In the genomic region with DNA sequence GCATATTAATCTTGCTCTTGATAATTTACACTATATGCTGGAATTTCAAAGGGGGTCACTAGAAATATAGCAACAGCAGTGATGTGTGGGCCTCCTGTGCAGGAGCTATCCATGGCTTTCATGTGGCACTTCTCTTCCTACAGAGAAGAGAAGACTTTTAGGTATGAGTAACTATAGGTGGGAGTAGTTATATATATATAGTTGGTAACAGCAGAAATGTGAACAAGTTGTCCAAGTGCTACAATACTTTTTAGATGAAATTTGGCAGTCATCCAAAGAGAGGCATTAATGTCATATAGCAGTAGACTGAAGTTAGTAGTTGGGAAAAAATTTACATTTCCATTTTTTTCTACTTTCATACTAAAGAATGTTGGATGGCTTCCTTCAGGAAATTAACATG, we compare ENCODE assay signal across 27 mouse cellular contexts.
DNase-seq lines count a peak whose midpoint lies in the region; ATAC-seq and TF ChIP-seq lines count a peak whose summit lies in the region.
"Had no signal": no experiment of that assay in that cellular context is flagged by ENCODE, and none has a peak within 500 bp of the region (broad histone marks: within the 10 kb centered on the region; RNA-seq: fewer than 3 reads in every experiment).

No protein-coding gene starts in this region.

- H3K9ac ChIP-seq in limb, embryonic 14.5 days (ENCODE audit: low read depth, low read length, severe bottlenecking): no peak overlapping the region
- H3K9ac ChIP-seq: embryonic facial prominence, embryonic 15.5 days; forebrain, postnatal 0 days; heart, embryonic 12.5 days; heart, embryonic 15.5 days; hindbrain, embryonic 13.5 days had no signal

- no peaks in the 10 kb centered on the region for H3K27me3 ChIP-seq in limb, embryonic 14.5 days (ENCODE audit: control insufficient read depth, insufficient read depth, low read length)
- H3K27me3 ChIP-seq in limb, embryonic 10.5 days (ENCODE audit: low read depth, poor library complexity, severe bottlenecking): no peaks in the 10 kb centered on the region
- H3K27me3 ChIP-seq: embryonic facial prominence, embryonic 15.5 days; heart, embryonic 12.5 days; heart, embryonic 15.5 days; hindbrain, embryonic 13.5 days had no signal

- H3K4me3 ChIP-seq in limb, embryonic 14.5 days (replicated peaks; ENCODE audit: low read length): no peak overlapping the region
- no peak overlapping the region for H3K4me3 ChIP-seq in limb, embryonic 10.5 days
- H3K4me3 ChIP-seq: embryonic facial prominence, embryonic 15.5 days; heart, embryonic 12.5 days; heart, embryonic 15.5 days; hindbrain, embryonic 10.5 days; hindbrain, embryonic 13.5 days had no signal

- peak; percentile 19 to 60 for DNase-seq in frontal cortex, adult 2 months (ENCODE audit: extremely low spot score in 1 of 2, low spot score in 1 of 2)
- DNase-seq in frontal cortex, postnatal 25 days (ENCODE audit: low spot score in 2 of 2): no peak
- DNase-seq in limb, embryonic 14.5 days (ENCODE audit: low spot score): peak; percentile 27
- DNase-seq in limb, embryonic 10.5 days (ENCODE audit: low spot score): no peak
- DNase-seq in right cerebral cortex, postnatal 36 days (ENCODE audit: low spot score in 2 of 2): peak; percentile 4 to 10
- DNase-seq in right cerebral cortex, postnatal 25 days: no peak
- DNase-seq in thymus, postnatal 36 days: no peak
- DNase-seq: adrenal gland, adult 2 months; adrenal gland, postnatal 14 days; cerebellum, adult 11-12 months; cerebellum, adult 8-10 months; cerebellum, postnatal 10 days; cerebellum, postnatal 36 days; embryo, embryonic 11 days; forebrain, postnatal 0 days; gastrocnemius, postnatal 25 days; heart, adult 18-20 months; heart, postnatal 10 days; heart, postnatal 36 days had no signal

- H3K27ac ChIP-seq in limb, embryonic 14.5 days (replicated peaks; ENCODE audit: low read depth, low read length): no peak overlapping the region
- H3K27ac ChIP-seq in limb, embryonic 10.5 days: no peak overlapping the region
- H3K27ac ChIP-seq: embryonic facial prominence, embryonic 15.5 days; heart, embryonic 15.5 days; hindbrain, embryonic 10.5 days; hindbrain, embryonic 13.5 days had no signal

- no peaks in the 10 kb centered on the region for H3K36me3 ChIP-seq in limb, embryonic 14.5 days (ENCODE audit: control insufficient read depth, insufficient read depth, low read length)
- no peaks in the 10 kb centered on the region for H3K36me3 ChIP-seq in limb, embryonic 10.5 days
- H3K36me3 ChIP-seq: embryonic facial prominence, embryonic 15.5 days; heart, embryonic 12.5 days; heart, embryonic 15.5 days; hindbrain, embryonic 10.5 days; hindbrain, embryonic 13.5 days had no signal

- H3K4me1 ChIP-seq in limb, embryonic 14.5 days (ENCODE audit: control insufficient read depth, insufficient read depth, low read length): no peaks in the 10 kb centered on the region
- H3K4me1 ChIP-seq in limb, embryonic 10.5 days: no peaks in the 10 kb centered on the region
- H3K4me1 ChIP-seq: embryonic facial prominence, embryonic 15.5 days; hindbrain, embryonic 10.5 days; hindbrain, embryonic 13.5 days had no signal

- no peak for ATAC-seq in limb, embryonic 14.5 days (ENCODE audit: low FRiP score, low read depth)
- ATAC-seq: CD4-positive, CD25-positive, alpha-beta regulatory T cell, adult 4 months; forebrain, embryonic 14.5 days; forebrain, postnatal 0 days; hindbrain, embryonic 16.5 days had no signal

- H3K9me3 ChIP-seq in limb, embryonic 14.5 days (ENCODE audit: control insufficient read depth, low read length): no peaks in the 10 kb centered on the region
- H3K9me3 ChIP-seq in limb, embryonic 10.5 days (replicated peaks): no peaks in the 10 kb centered on the region
- H3K9me3 ChIP-seq: embryonic facial prominence, embryonic 15.5 days; heart, embryonic 12.5 days; heart, embryonic 15.5 days; hindbrain, embryonic 10.5 days; hindbrain, embryonic 13.5 days had no signal

- no peak overlapping the region for H3K4me2 ChIP-seq in limb, embryonic 14.5 days (replicated peaks; ENCODE audit: low read depth, low read length, severe bottlenecking)
- H3K4me2 ChIP-seq: embryonic facial prominence, embryonic 15.5 days; heart, embryonic 12.5 days; heart, embryonic 15.5 days; hindbrain, embryonic 13.5 days had no signal

- TF ChIP-seq POLR2A in limb, embryonic 14.5 days (IDR thresholded peaks at IDR 0.05; ENCODE audit: borderline replicate concordance, extremely low read depth, insufficient read depth, insufficient read length): no peak

Comparison
In these comparisons a context has a peak if more than half of its experiments do, and no peak if none do; other contexts are left out.
1. DNase-seq: peak in frontal cortex, adult 2 months (2 of 2), limb, embryonic 14.5 days (single experiment) and right cerebral cortex, postnatal 36 days (2 of 2); none in frontal cortex, postnatal 25 days (0 of 2), limb, embryonic 10.5 days (single experiment), right cerebral cortex, postnatal 25 days (single experiment) and thymus, postnatal 36 days (0 of 2).